Mouse (Mus musculus): Measurements from ENCODE around the gene Senp1.

Senp1 gene

GRCm38 (mm10) chr15:98048918-98049700 lies 44.4 kb downstream of the Senp1 start:
- DNase-seq (ENCODE audit: extremely low spot score): no peak

GRCm38 (mm10) chr15:98044387-98044786 lies 49.2 kb downstream of the Senp1 start:
- DNase-seq (ENCODE audit: extremely low spot score): no peak

- no peak for DNase-seq (ENCODE audit: extremely low spot score)
Observed at GRCm38 (mm10) chr15:98043967-98044366, 49.6 kb downstream of the Senp1 start.

GRCm38 (mm10) chr15:98042508-98042907 lies 51.0 kb downstream of the Senp1 start:
- DNase-seq (ENCODE audit: extremely low spot score): no peak

- DNase-seq (ENCODE audit: extremely low spot score): no peak
Observed at GRCm38 (mm10) chr15:98039682-98040081, 53.9 kb downstream of the Senp1 start.

- DNase-seq (ENCODE audit: extremely low spot score): no peak
Observed at GRCm38 (mm10) chr15:98036578-98036977, 57.0 kb downstream of the Senp1 start.

- DNase-seq (ENCODE audit: extremely low spot score): peak; percentile 20
Observed at GRCm38 (mm10) chr15:98035076-98035755, 58.3 kb downstream of the Senp1 start.

- DNase-seq (ENCODE audit: extremely low spot score): no peak
Observed at GRCm38 (mm10) chr15:98033233-98033748, 60.3 kb downstream of the Senp1 start.

GRCm38 (mm10) chr15:98029798-98030197 lies 63.7 kb downstream of the Senp1 start:
- DNase-seq (ENCODE audit: extremely low spot score): no peak

GRCm38 (mm10) chr15:98026967-98027904 lies 66.3 kb downstream of the Senp1 start:
- peak; percentile 39 for DNase-seq (ENCODE audit: extremely low spot score)

GRCm38 (mm10) chr15:98025611-98026010 lies 67.9 kb downstream of the Senp1 start:
- DNase-seq (ENCODE audit: extremely low spot score): no peak

GRCm38 (mm10) chr15:98023137-98023536 lies 70.4 kb downstream of the Senp1 start:
- DNase-seq (ENCODE audit: extremely low spot score): no peak

- DNase-seq (ENCODE audit: extremely low spot score): no peak
Observed at GRCm38 (mm10) chr15:98021886-98022285, 71.7 kb downstream of the Senp1 start.

- DNase-seq (ENCODE audit: extremely low spot score): no peak
Observed at GRCm38 (mm10) chr15:98019047-98019446, 74.5 kb downstream of the Senp1 start.

- no peak for DNase-seq (ENCODE audit: extremely low spot score)
Observed at GRCm38 (mm10) chr15:98017925-98018324, 75.6 kb downstream of the Senp1 start.

GRCm38 (mm10) chr15:98012810-98013209 lies 80.7 kb downstream of the Senp1 start:
- no peak for DNase-seq (ENCODE audit: extremely low spot score)

- no peak for DNase-seq (ENCODE audit: extremely low spot score)
Observed at GRCm38 (mm10) chr15:98005181-98005580, 88.4 kb downstream of the Senp1 start.

GRCm38 (mm10) chr15:98004740-98005159 lies 88.8 kb downstream of the Senp1 start:
- no peak for DNase-seq (ENCODE audit: extremely low spot score)

- DNase-seq (ENCODE audit: extremely low spot score): peak; percentile 90
Observed at GRCm38 (mm10) chr15:98003822-98004739, 89.5 kb downstream of the Senp1 start, which contains the start of gene Col2a1. TSS of gene Col2a1 (minus strand) at chr15:98004695.

- peak; percentile 75 for DNase-seq (ENCODE audit: extremely low spot score)
Observed at GRCm38 (mm10) chr15:98002991-98003821, 90.3 kb downstream of the Senp1 start.

All from embryo, embryonic 9.5 days (tissue).